Mouse (Mus musculus): ENCODE measurements around the gene Kdm5c. TPM values are rescaled to one million over a fixed set of nuclear protein-coding genes. Genes with fewer than 3 reads are reported as not detected.

Kdm5c gene
- polyA plus RNA-seq, 1 experiment from 2014 or later = 44.4 TPM

GRCm38 (mm10) chrX:152322776-152323175, 90.0 kb downstream of the Kdm5c start:
- H3K9me3 ChIP-seq (ENCODE audit: control insufficient read depth, low read length) = no peaks in the 10 kb centered on the region
- H3K9ac ChIP-seq (ENCODE audit: low read depth, low read length) = no peak overlapping the region
- ATAC-seq (ENCODE audit: low FRiP score) = no peak
- no peaks in the 10 kb centered on the region for H3K4me1 ChIP-seq (replicated peaks; ENCODE audit: control insufficient read depth, insufficient read depth, low read length)
- H3K4me2 ChIP-seq (replicated peaks; ENCODE audit: low read depth, low read length) = no peak overlapping the region
- no peak overlapping the region for H3K4me3 ChIP-seq (ENCODE audit: low read depth, low read length)
- peaks cover 17% of the 10 kb centered on the region for H3K27me3 ChIP-seq (ENCODE audit: control insufficient read depth, insufficient read depth, low read length)
- DNase-seq (ENCODE audit: low spot score) = no peak
- 63% methylated on average over 2 of the region's 2 CpGs for WGBS
- H3K27ac ChIP-seq (ENCODE audit: low read depth, low read length) = no peak overlapping the region
- no peaks in the 10 kb centered on the region for H3K36me3 ChIP-seq (ENCODE audit: control insufficient read depth, insufficient read depth, low read length)

- Histone ChIP-seq H3K4me2 (replicated peaks; ENCODE audit: low read depth, low read length) (no peak overlapping the region), H3K4me3 (ENCODE audit: low read depth, low read length) (no peak overlapping the region), H3K27ac (ENCODE audit: low read depth, low read length) (no peak overlapping the region), H3K36me3 (ENCODE audit: control insufficient read depth, insufficient read depth, low read length) (no peaks in the 10 kb centered on the region), H3K27me3 (ENCODE audit: control insufficient read depth, insufficient read depth, low read length) (peaks cover 21% of the 10 kb centered on the region), H3K4me1 (replicated peaks; ENCODE audit: control insufficient read depth, insufficient read depth, low read length) (no peaks in the 10 kb centered on the region), H3K9ac (ENCODE audit: low read depth, low read length) (no peak overlapping the region), H3K9me3 (ENCODE audit: control insufficient read depth, low read length) (no peaks in the 10 kb centered on the region)
- ATAC-seq (ENCODE audit: low FRiP score) (no peak), DNase-seq (ENCODE audit: low spot score) (no peak)
- WGBS = 90% methylated on average over 1 of the region's 1 CpGs
These were observed 90.8 kb downstream of the Kdm5c start for GRCm38 (mm10) chrX:152323584-152323983.

Other genes with a start within 250 kb of the Kdm5c start
- 167 and 173 TPM in 2 replicates for gene Hsd17b10, start 231.2 kb upstream of the Kdm5c start, polyA plus RNA-seq (2014; fragmentation: Nextera tagmentation; extraction: Ambion mirVana)
- 4.1 and 4.5 TPM in 2 replicates for gene Ribc1, start 216.7 kb upstream of the Kdm5c start, polyA plus RNA-seq (2014; fragmentation: Nextera tagmentation; extraction: Ambion mirVana)
- 126 and 127 TPM in 2 replicates for gene Smc1a, start 216.6 kb upstream of the Kdm5c start, polyA plus RNA-seq (2014; fragmentation: Nextera tagmentation; extraction: Ambion mirVana)
- 1.9 and 2.0 TPM in 2 replicates for gene Iqsec2, start 88.8 kb upstream of the Kdm5c start, polyA plus RNA-seq (2014; fragmentation: Nextera tagmentation; extraction: Ambion mirVana)
- gene Kantr, start 94.5 kb downstream of the Kdm5c start, polyA plus RNA-seq (2014; fragmentation: Nextera tagmentation; extraction: Ambion mirVana) = 15.5 and 16.2 TPM in 2 replicates
- 29.4 and 38.5 TPM in 2 replicates for gene Tspyl2, start 109.4 kb downstream of the Kdm5c start, polyA plus RNA-seq (2014; fragmentation: Nextera tagmentation; extraction: Ambion mirVana)
- gene Gpr173, start 135.7 kb downstream of the Kdm5c start, polyA plus RNA-seq (2014; fragmentation: Nextera tagmentation; extraction: Ambion mirVana) = 4.7 and 7.2 TPM in 2 replicates